ENCODE assay signal across 15 mouse cellular contexts in genomic region chr1:161887679-161888260, GRCm38 (mm10).
"Had no signal": no experiment of that assay in that cellular context is flagged by ENCODE, and none has a peak within 500 bp of the region (broad histone marks: within the 10 kb centered on the region; RNA-seq: fewer than 3 reads in every experiment).

No protein-coding gene starts in this region.

- ATAC-seq: midbrain, embryonic 16.5 days had no signal

- H3K36me3 ChIP-seq: limb, embryonic 15.5 days; liver, embryonic 15.5 days; midbrain, embryonic 12.5 days; neural tube, embryonic 13.5 days had no signal

- H3K9me3 ChIP-seq: limb, embryonic 15.5 days; liver, embryonic 15.5 days; megakaryocyte, embryonic 14.5 days; midbrain, embryonic 12.5 days; neural tube, embryonic 13.5 days had no signal

- H3K4me3 ChIP-seq: left cerebral cortex, adult 2 months; limb, embryonic 15.5 days; liver, embryonic 15.5 days; megakaryocyte, embryonic 14.5 days; midbrain, embryonic 12.5 days; neural tube, embryonic 13.5 days had no signal

- DNase-seq: kidney, adult 18-20 months; kidney, postnatal 14 days; lung, embryonic 14.5 days; lung, postnatal 10 days; lung, postnatal 4 days; right cerebral cortex, adult 18-20 months; thymus, adult 18-20 months; thymus, postnatal 14 days had no signal

- H3K4me1 ChIP-seq: limb, embryonic 15.5 days; midbrain, embryonic 12.5 days; neural tube, embryonic 13.5 days had no signal

- H3K27me3 ChIP-seq: limb, embryonic 15.5 days; liver, embryonic 15.5 days; megakaryocyte, embryonic 14.5 days; midbrain, embryonic 12.5 days; neural tube, embryonic 13.5 days had no signal
